Mouse (Mus musculus) midbrain, embryonic 14.5 days (tissue): ENCODE results near the gene Mrpl23. TPM values are rescaled to one million over a fixed set of nuclear protein-coding genes. Genes with fewer than 3 reads are reported as not detected.

Source experiments
- ATAC-seq: fragments of 200-750 bp; cut with Nextera tagmentation; 2 replicates; pipeline ENCODE4 v1.8.0; 2017; ENCODE audit warnings: moderate number of reproducible peaks, moderate library complexity; ENCODE audit not compliant: low FRiP score, low TSS enrichment
- DNase-seq: peaks from one replicate; pipeline ENCODE4 v3.0.0-alpha.2; 2015
- H3K27ac ChIP-seq: fragments of 300-500 bp; sonication (generic); replicated peaks from 2 replicates; pipeline ENCODE4 v1.5.1; 2014; ENCODE audit warnings: mild to moderate bottlenecking, low read depth, low read length, moderate library complexity
- H3K27me3 ChIP-seq: fragments of 300-500 bp; sonication (generic); 2 replicates; pipeline ENCODE4 v1.6.1; 2014; ENCODE audit warnings: low read length, control low read depth, mixed read lengths; ENCODE audit not compliant: control insufficient read depth, insufficient read depth
- H3K36me3 ChIP-seq: fragments of 300-500 bp; sonication (generic); 2 replicates; pipeline ENCODE4 v1.6.1; 2014; ENCODE audit warnings: low read length, control low read depth; ENCODE audit not compliant: control insufficient read depth, insufficient read depth
- H3K4me1 ChIP-seq: fragments of 300-500 bp; sonication (generic); 2 replicates; pipeline ENCODE4 v1.6.1; 2014; ENCODE audit warnings: mild to moderate bottlenecking, antibody characterized with exemption, low read length, control low read depth; ENCODE audit not compliant: control insufficient read depth, insufficient read depth
- H3K4me2 ChIP-seq: fragments of 300-500 bp; sonication (generic); 2 replicates; pipeline ENCODE4 v1.6.1; 2014; ENCODE audit warnings: mild to moderate bottlenecking, low read length, moderate library complexity
- H3K4me3 ChIP-seq: fragments of 300-500 bp; sonication (generic); replicated peaks from 2 replicates; pipeline ENCODE4 v1.5.1; 2014; ENCODE audit warnings: low read depth, low read length
- H3K9ac ChIP-seq: fragments of 300-500 bp; sonication (generic); replicated peaks from 2 replicates; pipeline ENCODE4 v1.6.1; 2014; ENCODE audit warnings: mild to moderate bottlenecking, low read length, moderate library complexity
- H3K9me3 ChIP-seq: fragments of 300-500 bp; sonication (generic); 2 replicates; pipeline ENCODE4 v1.6.1; 2016; ENCODE audit warnings: low read length, control low read depth, mixed read lengths; ENCODE audit not compliant: control insufficient read depth
- WGBS: fragments of 180-500 bp; shearing (Covaris S2); extraction: QIAGEN DNeasy Blood & Tissue Kit; methylation state at CpG from one replicate; pipeline ENCODE4 v1.1.7; 2014; 5-methylcytosine and 5-hydroxymethylcytosine counted together
- polyA plus RNA-seq: library from polyadenylated mRNA; unstranded; fragments of >200 nt; fragmentation: Nextera tagmentation; extraction: Ambion mirVana; gene quantifications from 2 replicates; pipeline ENCODE4 v1.2.1, GENCODE M21; 2014

Gene Mrpl23
- polyA plus RNA-seq, 1 experiment from 2014 or later = 11.9 TPM

GRCm38 (mm10) chr7:142579069-142579468 is 46.6 kb downstream of the Mrpl23 start:
- no peak overlapping the region for H3K4me3 ChIP-seq
- WGBS = 64% methylated on average over 5 of the region's 5 CpGs
- H3K27ac ChIP-seq = no peak overlapping the region
- H3K4me2 ChIP-seq = no peak overlapping the region
- H3K27me3 ChIP-seq = no peaks in the 10 kb centered on the region
- ATAC-seq (no peak), DNase-seq (peak; percentile 35)
- no peak overlapping the region for H3K9ac ChIP-seq
- 0 out of 2 replicates have a peak, but pooled peaks cover 2% of the 10 kb centered on the region for H3K9me3 ChIP-seq
- H3K4me1 ChIP-seq = no peaks in the 10 kb centered on the region
- no peaks in the 10 kb centered on the region for H3K36me3 ChIP-seq

GRCm38 (mm10) chr7:142580121-142580879 is 47.8 kb downstream of the Mrpl23 start:
- Histone ChIP-seq H3K4me3 (peak overlapping the region; percentile 16), H3K4me1 (no peaks in the 10 kb centered on the region), H3K36me3 (no peaks in the 10 kb centered on the region), H3K27me3 (no peaks in the 10 kb centered on the region), H3K9me3 (0 out of 2 replicates have a peak, but pooled peaks cover 2% of the 10 kb centered on the region), H3K27ac (no peak overlapping the region), H3K9ac (no peak overlapping the region; the same call in 1 of the 2 replicates), H3K4me2 (peak overlapping the region; percentile 51)
- ATAC-seq = peak; percentile 80
- DNase-seq = peak; percentile 85
- 44% methylated on average over 26 of the region's 26 CpGs for WGBS

GRCm38 (mm10) chr7:142581186-142581585 is 48.7 kb downstream of the Mrpl23 start:
- no peaks in the 10 kb centered on the region for H3K4me1 ChIP-seq
- H3K27ac ChIP-seq = no peak overlapping the region
- no peak overlapping the region for H3K9ac ChIP-seq
- peak overlapping the region; percentile 44 for H3K4me2 ChIP-seq
- no peak overlapping the region for H3K4me3 ChIP-seq
- 0 out of 2 replicates have a peak, but pooled peaks cover 2% of the 10 kb centered on the region for H3K9me3 ChIP-seq
- no peaks in the 10 kb centered on the region for H3K27me3 ChIP-seq
- no peaks in the 10 kb centered on the region for H3K36me3 ChIP-seq
- DNase-seq (peak; percentile 43), ATAC-seq (no peak)
- WGBS = 47% methylated on average over 7 of the region's 7 CpGs

- no peaks in the 10 kb centered on the region for H3K27me3 ChIP-seq
- H3K4me2 ChIP-seq = peak overlapping the region; percentile 44
- peak; percentile 82 for DNase-seq
- no peaks in the 10 kb centered on the region for H3K36me3 ChIP-seq
- WGBS = 52% methylated on average over 20 of the region's 20 CpGs
- ATAC-seq = no peak
- H3K4me1 ChIP-seq = no peaks in the 10 kb centered on the region
- H3K4me3 ChIP-seq = peak overlapping the region; percentile 18; the same call in 1 of the 2 replicates
- H3K9me3 ChIP-seq = 0 out of 2 replicates have a peak, but pooled peaks cover 2% of the 10 kb centered on the region
- H3K9ac ChIP-seq = no peak overlapping the region
- H3K27ac ChIP-seq = no peak overlapping the region
Measured at GRCm38 (mm10) chr7:142581656-142582228, 49.3 kb downstream of the Mrpl23 start.

GRCm38 (mm10) chr7:142584882-142585281 is 52.4 kb downstream of the Mrpl23 start:
- Histone ChIP-seq H3K27ac (no peak overlapping the region), H3K4me1 (no peaks in the 10 kb centered on the region), H3K27me3 (no peaks in the 10 kb centered on the region), H3K9ac (no peak overlapping the region), H3K4me3 (no peak overlapping the region), H3K4me2 (no peak overlapping the region), H3K9me3 (0 out of 2 replicates have a peak, but pooled peaks cover 2% of the 10 kb centered on the region), H3K36me3 (no peaks in the 10 kb centered on the region)
- DNase-seq = no peak
- ATAC-seq = no peak
- 57% methylated on average over 1 of the region's 1 CpGs for WGBS

GRCm38 (mm10) chr7:142585890-142586289 is 53.4 kb downstream of the Mrpl23 start:
- no peaks in the 10 kb centered on the region for H3K36me3 ChIP-seq
- H3K4me2 ChIP-seq = no peak overlapping the region
- no peak for DNase-seq
- no peak overlapping the region for H3K27ac ChIP-seq
- WGBS = 89% methylated on average over 3 of the region's 3 CpGs
- H3K9me3 ChIP-seq = 0 out of 2 replicates have a peak, but pooled peaks cover 2% of the 10 kb centered on the region
- no peaks in the 10 kb centered on the region for H3K27me3 ChIP-seq
- no peak for ATAC-seq
- H3K4me3 ChIP-seq = no peak overlapping the region
- H3K9ac ChIP-seq = no peak overlapping the region
- H3K4me1 ChIP-seq = no peaks in the 10 kb centered on the region

- Histone ChIP-seq H3K4me3 (no peak overlapping the region), H3K4me2 (no peak overlapping the region), H3K9me3 (no peaks in the 10 kb centered on the region), H3K27ac (no peak overlapping the region), H3K27me3 (no peaks in the 10 kb centered on the region), H3K4me1 (no peaks in the 10 kb centered on the region), H3K36me3 (no peaks in the 10 kb centered on the region), H3K9ac (no peak overlapping the region)
- WGBS = 81% methylated on average over 9 of the region's 9 CpGs
- no peak for ATAC-seq
- no peak for DNase-seq
Measured at GRCm38 (mm10) chr7:142588282-142588941, 55.9 kb downstream of the Mrpl23 start.
